Comparison of ENCODE assay signal across 13 mouse cellular contexts in genomic region chr16:24448493-24448845, GRCm38 (mm10). TPM values are rescaled to one million over a fixed set of nuclear protein-coding genes. Genes with fewer than 3 reads are reported as not detected.
A peak's percentile ranks its signal among the peaks of the same experiment; 100 is the strongest.
DNase-seq lines count a peak whose midpoint lies in the region; ATAC-seq and TF ChIP-seq lines count a peak whose summit lies in the region.
"Had no signal": no experiment of that assay in that cellular context is flagged by ENCODE, and none has a peak within 500 bp of the region (broad histone marks: within the 10 kb centered on the region; RNA-seq: fewer than 3 reads in every experiment).

No protein-coding gene starts in this region.

- H3K4me3 ChIP-seq in heart, postnatal 0 days (ENCODE audit: low read depth, low read length), result no peak overlapping the region
- H3K4me3 ChIP-seq in thymus, adult 2 months (ENCODE audit: control insufficient read depth, insufficient read depth, low read length), result no peak overlapping the region
- H3K4me3 ChIP-seq in embryonic facial prominence, embryonic 15.5 days (replicated peaks), result no peak overlapping the region
- H3K4me3 ChIP-seq in stomach, embryonic 14.5 days (ENCODE audit: low read depth, low read length), result no peak overlapping the region
- H3K4me3 ChIP-seq: forebrain, embryonic 15.5 days; hindbrain, embryonic 13.5 days; liver, embryonic 12.5 days had no signal

- H3K9me3 ChIP-seq in heart, postnatal 0 days (replicated peaks; ENCODE audit: control insufficient read depth, low read length), result no peaks in the 10 kb centered on the region
- H3K9me3 ChIP-seq in embryonic facial prominence, embryonic 15.5 days (replicated peaks), result no peaks in the 10 kb centered on the region
- H3K9me3 ChIP-seq in stomach, embryonic 14.5 days (ENCODE audit: control insufficient read depth, low read depth, low read length), result no peaks in the 10 kb centered on the region
- H3K9me3 ChIP-seq: forebrain, embryonic 15.5 days; hindbrain, embryonic 13.5 days; liver, embryonic 12.5 days had no signal

- TF ChIP-seq CTCF in heart, postnatal 0 days (IDR thresholded peaks at IDR 0.05; ENCODE audit: low read depth), result no peak
- TF ChIP-seq CTCF in thymus, adult 2 months (IDR thresholded peaks at IDR 0.05; ENCODE audit: borderline replicate concordance, control insufficient read depth, extremely low read depth, insufficient read depth, low read length, poor library complexity), result no peak

- no peak for TF ChIP-seq POLR2A in thymus, adult 2 months (IDR thresholded peaks at IDR 0.05; ENCODE audit: control insufficient read depth, extremely low read depth, insufficient read depth, low read length, poor library complexity)

- no peak for DNase-seq in heart, postnatal 0 days (ENCODE audit: low spot score)
- no peak for DNase-seq in heart, postnatal 14 days
- peak; percentile 16 for DNase-seq in thymus, adult 2 months
- no peak for DNase-seq in thymus, postnatal 4 days
- DNase-seq in cerebellum, adult 9-10 months, result no peak
- no peak for DNase-seq in right cerebral cortex, postnatal 25 days
- DNase-seq: cerebellum, adult 11-12 months; gastrocnemius, postnatal 25 days had no signal

- intact Hi-C loops in heart, postnatal 14 days (cut with DNase I), result no loop called here

- H3K27me3 ChIP-seq in heart, postnatal 0 days (ENCODE audit: control insufficient read depth, insufficient read depth, low read length), result no peaks in the 10 kb centered on the region
- H3K27me3 ChIP-seq in thymus, adult 2 months (ENCODE audit: control insufficient read depth, insufficient read depth, low read length), result no peaks in the 10 kb centered on the region
- H3K27me3 ChIP-seq in embryonic facial prominence, embryonic 15.5 days, result no peaks in the 10 kb centered on the region
- no peaks in the 10 kb centered on the region for H3K27me3 ChIP-seq in stomach, embryonic 14.5 days (ENCODE audit: control insufficient read depth, insufficient read depth, low read length)
- H3K27me3 ChIP-seq: forebrain, embryonic 15.5 days; hindbrain, embryonic 13.5 days; liver, embryonic 12.5 days had no signal

- no peak overlapping the region for H3K4me2 ChIP-seq in heart, postnatal 0 days (ENCODE audit: low read depth, low read length)
- no peak overlapping the region for H3K4me2 ChIP-seq in embryonic facial prominence, embryonic 15.5 days (replicated peaks)
- H3K4me2 ChIP-seq in stomach, embryonic 14.5 days (replicated peaks; ENCODE audit: low read depth, low read length), result 0 out of 2 replicates have a peak overlapping the region, but pooled peaks have one; percentile 15
- H3K4me2 ChIP-seq: forebrain, embryonic 15.5 days; hindbrain, embryonic 13.5 days; liver, embryonic 12.5 days had no signal

- TF ChIP-seq EP300 in heart, postnatal 0 days (IDR thresholded peaks at IDR 0.05; ENCODE audit: low read depth), result no peak

- peaks cover 39% of the 10 kb centered on the region for H3K4me1 ChIP-seq in heart, postnatal 0 days (ENCODE audit: control insufficient read depth, insufficient read depth)
- peaks cover 15% of the 10 kb centered on the region for H3K4me1 ChIP-seq in thymus, adult 2 months (replicated peaks; ENCODE audit: control insufficient read depth, insufficient read depth, low read length)
- H3K4me1 ChIP-seq in embryonic facial prominence, embryonic 15.5 days, result peaks cover 28% of the 10 kb centered on the region
- H3K4me1 ChIP-seq in stomach, embryonic 14.5 days (ENCODE audit: control insufficient read depth, insufficient read depth, low read length), result peaks cover 43% of the 10 kb centered on the region

- no peak for ATAC-seq in heart, postnatal 0 days (ENCODE audit: insufficient read depth, low read depth)
- no peak for ATAC-seq in embryonic facial prominence, embryonic 15.5 days (ENCODE audit: insufficient number of reproducible peaks, low FRiP score, low TSS enrichment, low read depth)
- no peak for ATAC-seq in stomach, embryonic 14.5 days (ENCODE audit: insufficient number of reproducible peaks, insufficient read depth, low FRiP score, low read depth)
- ATAC-seq: forebrain, embryonic 15.5 days had no signal

- H3K27ac ChIP-seq in heart, postnatal 0 days (ENCODE audit: low read depth), result peak overlapping the region; percentile 40; the same call in 1 of the 2 replicates
- no peak overlapping the region for H3K27ac ChIP-seq in thymus, adult 2 months (ENCODE audit: control insufficient read depth, insufficient read depth, low read length)
- 0 out of 2 replicates have a peak overlapping the region, but pooled peaks have one; percentile 0 for H3K27ac ChIP-seq in embryonic facial prominence, embryonic 15.5 days (replicated peaks)
- no peak overlapping the region; the same call in 1 of the 2 replicates for H3K27ac ChIP-seq in stomach, embryonic 14.5 days (ENCODE audit: low read length)
- H3K27ac ChIP-seq: forebrain, embryonic 15.5 days; hindbrain, embryonic 13.5 days; liver, embryonic 12.5 days had no signal

- no peak overlapping the region for H3K9ac ChIP-seq in heart, postnatal 0 days (replicated peaks; ENCODE audit: low read depth, low read length)
- no peak overlapping the region for H3K9ac ChIP-seq in embryonic facial prominence, embryonic 15.5 days
- H3K9ac ChIP-seq in stomach, embryonic 14.5 days (replicated peaks; ENCODE audit: low read depth, low read length), result no peak overlapping the region
- H3K9ac ChIP-seq: forebrain, embryonic 15.5 days; hindbrain, embryonic 13.5 days; liver, embryonic 12.5 days had no signal

- 0 out of 2 replicates have a peak, but pooled peaks cover 7% of the 10 kb centered on the region for H3K36me3 ChIP-seq in heart, postnatal 0 days (replicated peaks; ENCODE audit: control insufficient read depth, insufficient read depth, low read length)
- H3K36me3 ChIP-seq in thymus, adult 2 months (ENCODE audit: control insufficient read depth, insufficient read depth, low read length), result no peaks in the 10 kb centered on the region
- peaks cover 7% of the 10 kb centered on the region; the same call in 1 of the 2 replicates for H3K36me3 ChIP-seq in embryonic facial prominence, embryonic 15.5 days
- H3K36me3 ChIP-seq in stomach, embryonic 14.5 days (ENCODE audit: control insufficient read depth, insufficient read depth, low read length), result no peaks in the 10 kb centered on the region
- H3K36me3 ChIP-seq: forebrain, embryonic 15.5 days; hindbrain, embryonic 13.5 days; liver, embryonic 12.5 days had no signal

- WGBS in heart, postnatal 0 days, result 60% methylated on average over 2 of the region's 2 CpGs
- 2% methylated on average over 2 of the region's 2 CpGs for WGBS in thymus, adult 2 months
- 39% methylated on average over 2 of the region's 2 CpGs for WGBS in embryonic facial prominence, embryonic 15.5 days
- WGBS in stomach, embryonic 14.5 days, result 56% methylated on average over 2 of the region's 2 CpGs

RNA-seq across cellular contexts. Expression of gene Lpp, which starts 55.2 kb away (rescaled TPM):
- total RNA-seq in heart, postnatal 0 days (2014; rRNA removed; ENCODE audit: low replicate concordance), result 56.2 and 77.4 TPM in 2 replicates
- polyA plus RNA-seq in heart, postnatal 0 days (2015; fragmentation: Nextera tagmentation; extraction: Ambion mirVana), result 28.7 and 32.1 TPM in 2 replicates
- total RNA-seq in heart, postnatal 14 days (2021), result 10 to 100 TPM; 46.8 to 47.5 TPM
- polyA plus RNA-seq in thymus, adult 2 months (2012; rRNA removed), result 14.1 and 15.0 TPM in 2 replicates
- 51.4 and 52.8 TPM in 2 replicates for polyA plus RNA-seq in embryonic facial prominence, embryonic 15.5 days (2015; fragmentation: Nextera tagmentation; extraction: Ambion mirVana)
- 105 and 107 TPM in 2 replicates for polyA plus RNA-seq in stomach, embryonic 14.5 days (2014; fragmentation: Nextera tagmentation; extraction: Ambion mirVana)

Comparison
In these comparisons a context has a peak if more than half of its experiments do, and no peak if none do; other contexts are left out.
1. H3K27ac ChIP-seq: peak in heart, postnatal 0 days (single experiment) and embryonic facial prominence, embryonic 15.5 days (single experiment); none in thymus, adult 2 months (single experiment) and stomach, embryonic 14.5 days (single experiment).